Mouse (Mus musculus): ENCODE measurements around the gene Sf3b3.
"Not testable (repeated sequence)": the region's sequence is repeated elsewhere in the genome, so short reads cannot be mapped to it uniquely, and the experiment has no call there.

Gene Sf3b3

GRCm38 (mm10) chr8:110804825-110805514 lies 41.6 kb downstream of the Sf3b3 start:
- peak; percentile 52 for DNase-seq

GRCm38 (mm10) chr8:110803856-110804255 lies 42.7 kb downstream of the Sf3b3 start:
- DNase-seq = no peak

- no peak for DNase-seq
These were observed 43.6 kb downstream of the Sf3b3 start for GRCm38 (mm10) chr8:110802988-110803387.

GRCm38 (mm10) chr8:110797086-110797485 lies 49.5 kb downstream of the Sf3b3 start:
- no peak for DNase-seq

GRCm38 (mm10) chr8:110794363-110794965 lies 52.1 kb downstream of the Sf3b3 start:
- DNase-seq = no peak

- no peak for DNase-seq
These were observed 52.7 kb downstream of the Sf3b3 start for GRCm38 (mm10) chr8:110793936-110794335.

- no peak for DNase-seq
These were observed 53.1 kb downstream of the Sf3b3 start for GRCm38 (mm10) chr8:110793511-110793910.

GRCm38 (mm10) chr8:110792574-110793200 lies 53.9 kb downstream of the Sf3b3 start:
- DNase-seq = peak; percentile 65

GRCm38 (mm10) chr8:110791164-110791563 lies 55.4 kb downstream of the Sf3b3 start:
- DNase-seq = no peak

GRCm38 (mm10) chr8:110790270-110790669 lies 56.3 kb downstream of the Sf3b3 start:
- no peak for DNase-seq

GRCm38 (mm10) chr8:110789571-110789970 lies 57.0 kb downstream of the Sf3b3 start:
- DNase-seq = peak; percentile 66

- no peak for DNase-seq
These were observed 57.6 kb downstream of the Sf3b3 start for GRCm38 (mm10) chr8:110788981-110789380.

GRCm38 (mm10) chr8:110787411-110787954 lies 59.1 kb downstream of the Sf3b3 start:
- no peak for DNase-seq

GRCm38 (mm10) chr8:110786934-110787333 lies 59.7 kb downstream of the Sf3b3 start:
- DNase-seq = no peak

- not testable (repeated sequence) for DNase-seq
These were observed 60.1 kb downstream of the Sf3b3 start for GRCm38 (mm10) chr8:110786501-110786900.

- DNase-seq = no peak
These were observed 61.2 kb downstream of the Sf3b3 start for GRCm38 (mm10) chr8:110785366-110785765.

GRCm38 (mm10) chr8:110779924-110780718 lies 66.5 kb downstream of the Sf3b3 start:
- peak; percentile 22 for DNase-seq

- DNase-seq = no peak
These were observed 70.3 kb downstream of the Sf3b3 start for GRCm38 (mm10) chr8:110776335-110776734.

- DNase-seq = no peak
These were observed 70.9 kb downstream of the Sf3b3 start for GRCm38 (mm10) chr8:110775721-110776120.

- DNase-seq = no peak
These were observed 71.3 kb downstream of the Sf3b3 start for GRCm38 (mm10) chr8:110775316-110775715.

- DNase-seq = peak; percentile 38
These were observed 71.9 kb downstream of the Sf3b3 start for GRCm38 (mm10) chr8:110774725-110775124.

GRCm38 (mm10) chr8:110774047-110774446 lies 72.5 kb downstream of the Sf3b3 start:
- peak; percentile 52 for DNase-seq

GRCm38 (mm10) chr8:110772452-110772851 lies 74.1 kb downstream of the Sf3b3 start:
- DNase-seq = peak; percentile 15
